Mouse (Mus musculus) C2C12 (cell line): ENCODE results near the gene Ip6k3.

Source experiments
- CEBPB ChIP-seq: IDR thresholded peaks from one replicate; pipeline ENCODE4 v1.6.1; 2011; ENCODE audit warnings: low read depth, mild to moderate bottlenecking, control low read depth, moderate library complexity
- CTCF ChIP-seq: IDR thresholded peaks from one replicate; pipeline ENCODE4 v1.5.1; 2011; ENCODE audit not compliant: control insufficient read depth, insufficient read depth, insufficient read length
- MAX ChIP-seq: IDR thresholded peaks from one replicate; pipeline ENCODE4 v1.6.1; 2011; ENCODE audit warnings: mild to moderate bottlenecking, control low read depth
- MYOG ChIP-seq: IDR thresholded peaks from one replicate; pipeline ENCODE4 v1.6.1; 2011; ENCODE audit not compliant: control insufficient read depth, insufficient read length; ENCODE audit errors: extremely low read depth
- USF1 ChIP-seq: IDR thresholded peaks from one replicate; pipeline ENCODE4 v1.6.1; 2011; ENCODE audit warnings: low read depth, mild to moderate bottlenecking, control low read depth, moderate library complexity

GRCm38 (mm10) chr17:27125669-27126202, 41.9 kb downstream of the Ip6k3 start:
- TF ChIP-seq USF1: no peak
- no peak for TF ChIP-seq CTCF
- TF ChIP-seq MAX: no peak
- TF ChIP-seq MYOG: no peak
- TF ChIP-seq CEBPB: no peak
